Mouse (Mus musculus) 3134 (cell line): ENCODE measurements at regions not wholly inside any gene's neighbourhood (a gene's known extent, or its start where the extent isn't known, plus 50 kb on each side); places are given as distances from the start of the nearest gene placed in this dataset.

Source experiments
- DNase-seq: peaks from one replicate; pipeline ENCODE4 v3.0.0-alpha.2; 2011; ENCODE audit warnings: low spot score; ENCODE audit not compliant: insufficient read length; ENCODE audit errors: extremely low read depth

GRCm38 (mm10) chr8:117903052-117903451 lies 101.3 kb upstream of the Mphosph6 start:
- DNase-seq, result no peak

GRCm38 (mm10) chr8:117899892-117900291 lies 98.1 kb upstream of the Mphosph6 start:
- no peak for DNase-seq

GRCm38 (mm10) chr8:117898015-117898414 lies 96.3 kb upstream of the Mphosph6 start:
- no peak for DNase-seq

GRCm38 (mm10) chr8:117894861-117895260 lies 93.1 kb upstream of the Mphosph6 start:
- no peak for DNase-seq

- no peak for DNase-seq
Observed at GRCm38 (mm10) chr8:117890211-117890610, 88.5 kb upstream of the Mphosph6 start.

GRCm38 (mm10) chr8:117881414-117881973 lies 79.8 kb upstream of the Mphosph6 start:
- DNase-seq, result no peak

GRCm38 (mm10) chr8:117880279-117880975 lies 78.7 kb upstream of the Mphosph6 start:
- no peak for DNase-seq

GRCm38 (mm10) chr8:117873611-117874010 lies 71.9 kb upstream of the Mphosph6 start:
- no peak for DNase-seq

- DNase-seq, result no peak
Observed at GRCm38 (mm10) chr8:117867138-117867537, 65.4 kb upstream of the Mphosph6 start.

GRCm38 (mm10) chr8:117865014-117865413 lies 63.3 kb upstream of the Mphosph6 start:
- DNase-seq, result no peak

GRCm38 (mm10) chr8:117863837-117864236 lies 62.1 kb upstream of the Mphosph6 start:
- no peak for DNase-seq

GRCm38 (mm10) chr8:117862318-117862717 lies 60.6 kb upstream of the Mphosph6 start:
- no peak for DNase-seq

GRCm38 (mm10) chr8:117859734-117860133 lies 58.0 kb upstream of the Mphosph6 start:
- no peak for DNase-seq

- no peak for DNase-seq
Observed at GRCm38 (mm10) chr8:117859095-117859494, 57.4 kb upstream of the Mphosph6 start.

GRCm38 (mm10) chr8:117856121-117856520 lies 54.4 kb upstream of the Mphosph6 start:
- DNase-seq, result no peak

GRCm38 (mm10) chr8:117854942-117855491 lies 53.3 kb upstream of the Mphosph6 start:
- no peak for DNase-seq

- DNase-seq, result no peak
Observed at GRCm38 (mm10) chr8:117854301-117854700, 52.6 kb upstream of the Mphosph6 start.

GRCm38 (mm10) chr8:117853408-117853807 lies 51.7 kb upstream of the Mphosph6 start:
- DNase-seq, result no peak

- DNase-seq, result no peak
Observed at GRCm38 (mm10) chr8:117852521-117852920, 50.8 kb upstream of the Mphosph6 start.
